Mouse (Mus musculus): Measurements from ENCODE around the gene Gm6356. TPM values are rescaled to one million over a fixed set of nuclear protein-coding genes. Genes with fewer than 3 reads are reported as not detected.

Gene Gm6356
- not detected for total RNA-seq (2023)

DNA sequence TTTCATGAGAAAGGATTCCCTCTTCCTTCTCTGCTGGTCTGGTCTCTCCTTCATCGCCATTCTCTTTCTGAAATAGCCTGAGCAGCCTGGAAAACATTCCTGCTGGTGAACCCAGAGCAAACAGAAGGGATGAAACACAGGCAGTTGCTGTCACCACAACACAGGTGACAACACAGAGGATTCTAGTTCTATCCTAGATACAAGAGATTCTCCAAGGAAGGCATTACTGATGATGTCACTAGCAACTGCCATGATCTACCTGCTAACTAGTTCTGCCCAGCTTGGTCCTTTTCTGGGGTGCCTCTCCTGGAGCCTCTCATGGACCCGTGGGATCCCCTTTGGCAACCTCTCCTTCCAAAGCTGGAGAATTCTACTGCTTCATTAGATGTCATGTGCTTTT lies at the start of gene Gm6356:
TSS of gene Gm6356 (minus strand) at position 101 of the 400 bp plus-strand sequence.

Other genes with a start within 250 kb of the Gm6356 start
- 0.94 TPM for gene Gm3636, start 231.5 kb downstream of the Gm6356 start, total RNA-seq (2023)
- not detected for gene Gm8362, start 199.4 kb downstream of the Gm6356 start, total RNA-seq (2023)
- not detected for gene Gm3642, start 133.5 kb downstream of the Gm6356 start, total RNA-seq (2023)
- gene Gm3667, start 83.9 kb downstream of the Gm6356 start, total RNA-seq (2023) = not detected
- gene Gm10406, start 53.6 kb upstream of the Gm6356 start, total RNA-seq (2023) = not detected
- not detected for gene Gm3685, start 71.2 kb upstream of the Gm6356 start, total RNA-seq (2023)
- not detected for gene Gm3696, start 126.8 kb upstream of the Gm6356 start, total RNA-seq (2023)
- not detected for gene Gm6676, start 151.6 kb upstream of the Gm6356 start, total RNA-seq (2023)
- gene Gm3512, start 200.7 kb upstream of the Gm6356 start, total RNA-seq (2023) = not detected
- gene Gm16434, start 220.7 kb upstream of the Gm6356 start, total RNA-seq (2023) = not detected

All from CD4-positive naive resting alpha-beta T cell, adult 76 days (primary cell).